Mouse (Mus musculus): ENCODE measurements around the gene Gm45234.

Gm45234 gene

GRCm38 (mm10) chr6:124767536-124767919, 11.7 kb upstream of the Gm45234 start:
- no peak for DNase-seq (ENCODE audit: low read depth, low spot score)

GRCm38 (mm10) chr6:124765951-124766350, 10.1 kb upstream of the Gm45234 start:
- DNase-seq (ENCODE audit: low read depth, low spot score) = no peak

GRCm38 (mm10) chr6:124759259-124759658, 3.4 kb upstream of the Gm45234 start:
- peak; percentile 93 for DNase-seq (ENCODE audit: low read depth, low spot score)

- no peak for DNase-seq (ENCODE audit: low read depth, low spot score)
Observed at GRCm38 (mm10) chr6:124758849-124759232, 3.0 kb upstream of the Gm45234 start.

GRCm38 (mm10) chr6:124757909-124758848, 2.4 kb upstream of the Gm45234 start:
- no peak for DNase-seq (ENCODE audit: low read depth, low spot score)

GRCm38 (mm10) chr6:124757351-124757880, 1.6 kb upstream of the Gm45234 start:
- DNase-seq (ENCODE audit: low read depth, low spot score) = no peak

- peak; percentile 75 for DNase-seq (ENCODE audit: low read depth, low spot score)
Observed at GRCm38 (mm10) chr6:124756652-124757350, 980 bp upstream of the Gm45234 start.

GRCm38 (mm10) chr6:124755306-124755705, 515 bp downstream of the Gm45234 start:
- DNase-seq (ENCODE audit: low read depth, low spot score) = no peak

GRCm38 (mm10) chr6:124753861-124754260, 2.0 kb downstream of the Gm45234 start:
- DNase-seq (ENCODE audit: low read depth, low spot score) = peak; percentile 66

GRCm38 (mm10) chr6:124750405-124750804, 5.4 kb downstream of the Gm45234 start:
- DNase-seq (ENCODE audit: low read depth, low spot score) = no peak

GRCm38 (mm10) chr6:124746654-124747632, 8.9 kb downstream of the Gm45234 start:
- DNase-seq (ENCODE audit: low read depth, low spot score) = no peak

- no peak for DNase-seq (ENCODE audit: low read depth, low spot score)
Observed at GRCm38 (mm10) chr6:124746296-124746605, 9.6 kb downstream of the Gm45234 start.

GRCm38 (mm10) chr6:124745490-124746295, 10.1 kb downstream of the Gm45234 start:
- peak; percentile 99 for DNase-seq (ENCODE audit: low read depth, low spot score)

- DNase-seq (ENCODE audit: low read depth, low spot score) = no peak
Observed at GRCm38 (mm10) chr6:124744755-124745321, 11.0 kb downstream of the Gm45234 start.

GRCm38 (mm10) chr6:124743647-124744046, 12.2 kb downstream of the Gm45234 start:
- no peak for DNase-seq (ENCODE audit: low read depth, low spot score)

GRCm38 (mm10) chr6:124742839-124743514, 12.8 kb downstream of the Gm45234 start:
- no peak for DNase-seq (ENCODE audit: low read depth, low spot score)

GRCm38 (mm10) chr6:124741842-124742241, 14.0 kb downstream of the Gm45234 start:
- DNase-seq (ENCODE audit: low read depth, low spot score) = no peak

GRCm38 (mm10) chr6:124740888-124741761, 14.7 kb downstream of the Gm45234 start, which contains the start of gene Grcc10:
TSS of gene Grcc10 (minus strand) at chr6:124741374.
- DNase-seq (ENCODE audit: low read depth, low spot score) = peak; percentile 99
